Mouse (Mus musculus): ENCODE results near the gene Ndufa8.

DNA sequence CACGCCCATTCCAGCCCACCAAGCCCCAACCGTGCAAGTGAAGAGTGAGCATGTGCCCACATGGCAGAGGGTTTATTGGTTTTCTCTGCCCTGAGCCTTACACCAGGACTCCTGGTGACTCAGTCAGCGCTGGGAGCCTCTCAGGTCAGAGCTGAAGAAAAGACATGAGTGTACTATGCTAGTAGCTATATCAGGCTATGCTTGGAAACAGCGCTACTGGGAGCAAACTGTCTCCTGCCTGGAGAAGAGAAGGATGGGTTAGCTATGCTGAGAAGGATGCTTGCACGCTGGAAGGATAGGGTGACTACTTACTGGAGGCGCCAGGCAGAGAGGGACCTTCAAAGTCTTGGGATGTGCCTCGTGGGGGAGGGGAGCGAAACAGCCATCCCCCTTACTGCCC is 38.6 kb downstream of the Ndufa8 start:
- no peak for TF ChIP-seq CTCF (IDR thresholded peaks at IDR 0.05; ENCODE audit: control insufficient read depth, insufficient read depth, insufficient read length)
- no peak for TF ChIP-seq USF1 (IDR thresholded peaks at IDR 0.05; ENCODE audit: low read depth)
- no peak for TF ChIP-seq CEBPB (IDR thresholded peaks at IDR 0.05; ENCODE audit: low read depth)

Measured in C2C12 (cell line).